Mouse (Mus musculus) bone marrow, adult 2 months (tissue): ENCODE measurements around the gene Trpc5.

Experiments
- CTCF ChIP-seq: fragments of 200-500 bp; IDR thresholded peaks from 2 replicates; pipeline ENCODE4 v1.5.1; 2011; ENCODE audit warnings: low read length, control low read depth; ENCODE audit not compliant: control insufficient read depth, insufficient read depth
- POLR2A ChIP-seq: fragments of 200-500 bp; IDR thresholded peaks from 2 replicates; pipeline ENCODE4 v1.6.1; 2011; ENCODE audit warnings: low read depth, mild to moderate bottlenecking, control low read depth, low read length, borderline replicate concordance; ENCODE audit not compliant: control insufficient read depth

- TF ChIP-seq CTCF (no peak), POLR2A (no peak)
Observed at GRCm38 (mm10) chrX:144523239-144523638, 164.7 kb downstream of the Trpc5 start.
